Comparison of ENCODE assay signal across 8 mouse cellular contexts in the genomic region with DNA sequence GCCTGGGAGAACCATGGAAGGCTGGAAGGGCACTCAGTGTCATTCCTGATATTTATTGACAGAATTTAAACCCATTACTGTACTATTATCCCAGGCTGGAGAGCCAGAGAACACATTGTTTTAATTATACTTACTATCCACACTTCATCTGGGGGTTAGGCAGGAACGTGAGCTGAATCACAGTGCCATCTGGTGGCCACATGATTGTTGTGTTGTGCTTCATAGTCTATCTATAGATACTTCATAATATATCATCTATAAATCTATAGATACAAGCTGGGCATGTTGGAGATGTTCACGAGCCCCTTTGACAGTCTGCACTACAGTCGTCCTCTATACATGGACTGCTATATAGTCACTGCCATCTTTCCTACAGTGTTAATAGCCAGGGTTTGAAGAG. TPM values are rescaled to one million over a fixed set of nuclear protein-coding genes. Genes with fewer than 3 reads are reported as not detected.
A peak's percentile ranks its signal among the peaks of the same experiment; 100 is the strongest.
DNase-seq lines count a peak whose midpoint lies in the region; ATAC-seq and TF ChIP-seq lines count a peak whose summit lies in the region.

No protein-coding gene starts in this region.

- no peak overlapping the region for H3K4me2 ChIP-seq in liver, embryonic 14.5 days (ENCODE audit: low read depth)

- no peaks in the 10 kb centered on the region for H3K27me3 ChIP-seq in liver, embryonic 14.5 days (ENCODE audit: control insufficient read depth, insufficient read depth, low read length)
- no peaks in the 10 kb centered on the region for H3K27me3 ChIP-seq in spleen, adult 2 months (ENCODE audit: control insufficient read depth, insufficient read depth, low read length)

- H3K9me3 ChIP-seq in liver, embryonic 14.5 days (ENCODE audit: control insufficient read depth, low read length): no peaks in the 10 kb centered on the region

- no peak for TF ChIP-seq EP300 in liver, embryonic 14.5 days (IDR thresholded peaks at IDR 0.05; ENCODE audit: low read depth)

- WGBS in liver, embryonic 14.5 days (ENCODE audit: insufficient replicate concordance): 15% methylated on average over 3 of the region's 3 CpGs
- WGBS in spleen, adult 2 months: 45% methylated on average over 3 of the region's 3 CpGs

- peak; percentile 76 for TF ChIP-seq CTCF in liver, embryonic 14.5 days (IDR thresholded peaks at IDR 0.05; ENCODE audit: low read depth)
- peak; percentile 55; the same call in 1 of the 2 replicates for TF ChIP-seq CTCF in spleen, adult 2 months (IDR thresholded peaks at IDR 0.05; ENCODE audit: extremely low read depth, insufficient read depth, insufficient read length, insufficient replicate concordance)

- DNase-seq in heart, adult 8-10 months (ENCODE audit: low spot score): peak; percentile 33
- DNase-seq in heart, adult 11 months: no peak
- DNase-seq in urinary bladder, postnatal 14 days (ENCODE audit: low spot score): peak; percentile 45
- no peak for DNase-seq in urinary bladder, postnatal 10 days (ENCODE audit: low spot score)
- DNase-seq in cerebellum, postnatal 10 days: peak; percentile 73 to 77
- DNase-seq in gastrocnemius, postnatal 10 days: peak; percentile 56
- DNase-seq in liver, embryonic 14.5 days (ENCODE audit: low read depth in 3 of 3, low spot score in 3 of 3): peak; percentile 20 to 28 (median 22)
- DNase-seq in spleen, adult 2 months (ENCODE audit: low read depth in 1 of 2, low spot score in 2 of 2): peak in 1 of 2 experiments; percentile 45

- no peak overlapping the region for H3K9ac ChIP-seq in liver, embryonic 14.5 days (replicated peaks)

- no peaks in the 10 kb centered on the region for H3K36me3 ChIP-seq in liver, embryonic 14.5 days (replicated peaks; ENCODE audit: control insufficient read depth, insufficient read depth, low read depth)
- peaks cover 4% of the 10 kb centered on the region for H3K36me3 ChIP-seq in spleen, adult 2 months (ENCODE audit: control insufficient read depth, insufficient read depth, low read length)

- no peak for ATAC-seq in liver, embryonic 14.5 days (ENCODE audit: insufficient read depth)

- H3K27ac ChIP-seq in liver, embryonic 14.5 days: no peak overlapping the region
- no peak overlapping the region for H3K27ac ChIP-seq in spleen, adult 2 months (ENCODE audit: insufficient read depth, low read length)

- TF ChIP-seq POLR2A in spleen, adult 2 months (IDR thresholded peaks at IDR 0.05; ENCODE audit: low read depth, low read length): no peak

- H3K4me1 ChIP-seq in liver, embryonic 14.5 days (replicated peaks; ENCODE audit: control insufficient read depth in 2 of 2, insufficient read depth in 2 of 2, low read length in 1 of 2): no peaks in the 10 kb centered on the region
- H3K4me1 ChIP-seq in spleen, adult 2 months (ENCODE audit: control insufficient read depth, insufficient read depth, insufficient read length): no peaks in the 10 kb centered on the region

- no peak overlapping the region for H3K4me3 ChIP-seq in liver, embryonic 14.5 days (ENCODE audit: insufficient read depth in 1 of 2, low read depth in 2 of 2, low read length in 2 of 2)
- no peak overlapping the region for H3K4me3 ChIP-seq in spleen, adult 2 months (ENCODE audit: extremely low read depth, insufficient read depth, insufficient read length)

RNA-seq across cellular contexts. Expression of a gene that starts 51.4 kb away (rescaled TPM):
- 10 to 100 TPM; 13.1 to 17.0 (median 14.7) TPM for total RNA-seq in heart, adult 8-10 months (2022)
- 10 to 100 TPM; 30.3 to 33.4 TPM for total RNA-seq in gastrocnemius, postnatal 10 days (2021)
- 2.9 and 3.9 TPM in 2 replicates for polyA plus RNA-seq in liver, embryonic 14.5 days (2012; rRNA removed)
- 2.8 and 3.7 TPM in 2 replicates for polyA plus RNA-seq in liver, embryonic 14.5 days (2014; fragmentation: Nextera tagmentation; extraction: Ambion mirVana)
- polyA plus RNA-seq in spleen, adult 2 months (2012; rRNA removed): 11.5 and 14.1 TPM in 2 replicates

Comparison
In these comparisons a context has a peak if more than half of its experiments do, and no peak if none do; other contexts are left out.
1. DNase-seq: peak in heart, adult 8-10 months (single experiment), urinary bladder, postnatal 14 days (single experiment), cerebellum, postnatal 10 days (2 of 2), gastrocnemius, postnatal 10 days (single experiment) and liver, embryonic 14.5 days (3 of 3); none in heart, adult 11 months (single experiment) and urinary bladder, postnatal 10 days (single experiment).